Mouse (Mus musculus) urinary bladder, postnatal 4 days (tissue): ENCODE data around the gene Cmtm4.

ENCODE experiments used
- DNase-seq, 2 experiments: peaks; one replicate each; pipeline ENCODE4 v3.0.0; 2021 to 2022; ENCODE audit warnings: low spot score in 2 of 2

Gene Cmtm4

GRCm38 (mm10) chr8:104395703-104396357 lies at the start of gene Cmtm4:
Cmtm4 (minus strand) TSS chr8:104395807.
- DNase-seq: peak in 1 of 2 experiments; percentile 72

- DNase-seq: no peak
Measured at GRCm38 (mm10) chr8:104445248-104445647, 49.6 kb upstream of the Cmtm4 start.

- DNase-seq: no peak
Measured at GRCm38 (mm10) chr8:104443125-104443679, 47.6 kb upstream of the Cmtm4 start.

- DNase-seq: peak; percentile 86 to 91
Measured at GRCm38 (mm10) chr8:104442299-104443124, 46.9 kb upstream of the Cmtm4 start, which contains the start of gene Dync1li2. Dync1li2 (minus strand) TSS chr8:104443047.

- no peak for DNase-seq
Measured at GRCm38 (mm10) chr8:104441613-104442012, 46.0 kb upstream of the Cmtm4 start.

GRCm38 (mm10) chr8:104439461-104439860 lies 43.9 kb upstream of the Cmtm4 start:
- DNase-seq: no peak

- no peak for DNase-seq
Measured at GRCm38 (mm10) chr8:104437494-104438135, 42.0 kb upstream of the Cmtm4 start.

GRCm38 (mm10) chr8:104436591-104436990 lies 41.0 kb upstream of the Cmtm4 start:
- DNase-seq: no peak

GRCm38 (mm10) chr8:104436038-104436437 lies 40.4 kb upstream of the Cmtm4 start:
- peak; percentile 87 to 97 for DNase-seq

- no peak for DNase-seq
Measured at GRCm38 (mm10) chr8:104434826-104435354, 39.3 kb upstream of the Cmtm4 start.

GRCm38 (mm10) chr8:104434275-104434674 lies 38.7 kb upstream of the Cmtm4 start:
- no peak for DNase-seq

- DNase-seq: no peak
Measured at GRCm38 (mm10) chr8:104433191-104433842, 37.7 kb upstream of the Cmtm4 start.

GRCm38 (mm10) chr8:104432656-104433055 lies 37.0 kb upstream of the Cmtm4 start:
- no peak for DNase-seq

GRCm38 (mm10) chr8:104430230-104430629 lies 34.6 kb upstream of the Cmtm4 start:
- DNase-seq: no peak

- DNase-seq: no peak
Measured at GRCm38 (mm10) chr8:104427703-104428102, 32.1 kb upstream of the Cmtm4 start.

GRCm38 (mm10) chr8:104422313-104422712 lies 26.7 kb upstream of the Cmtm4 start:
- DNase-seq: no peak

GRCm38 (mm10) chr8:104416022-104416421 lies 20.4 kb upstream of the Cmtm4 start:
- no peak for DNase-seq

- no peak for DNase-seq
Measured at GRCm38 (mm10) chr8:104414204-104414603, 18.6 kb upstream of the Cmtm4 start.

GRCm38 (mm10) chr8:104413770-104414169 lies 18.2 kb upstream of the Cmtm4 start:
- DNase-seq: no peak

GRCm38 (mm10) chr8:104412805-104413532 lies 17.4 kb upstream of the Cmtm4 start:
- DNase-seq: no peak

- no peak for DNase-seq
Measured at GRCm38 (mm10) chr8:104411972-104412371, 16.4 kb upstream of the Cmtm4 start.
